Mouse (Mus musculus): ENCODE results near the gene Col2a1. TPM values are rescaled to one million over a fixed set of nuclear protein-coding genes. Genes with fewer than 3 reads are reported as not detected.
A peak's percentile ranks its signal among the peaks of the same experiment; 100 is the strongest.

Gene Col2a1
- polyA plus RNA-seq, 1 experiment from 2014 or later: 431 TPM

DNA sequence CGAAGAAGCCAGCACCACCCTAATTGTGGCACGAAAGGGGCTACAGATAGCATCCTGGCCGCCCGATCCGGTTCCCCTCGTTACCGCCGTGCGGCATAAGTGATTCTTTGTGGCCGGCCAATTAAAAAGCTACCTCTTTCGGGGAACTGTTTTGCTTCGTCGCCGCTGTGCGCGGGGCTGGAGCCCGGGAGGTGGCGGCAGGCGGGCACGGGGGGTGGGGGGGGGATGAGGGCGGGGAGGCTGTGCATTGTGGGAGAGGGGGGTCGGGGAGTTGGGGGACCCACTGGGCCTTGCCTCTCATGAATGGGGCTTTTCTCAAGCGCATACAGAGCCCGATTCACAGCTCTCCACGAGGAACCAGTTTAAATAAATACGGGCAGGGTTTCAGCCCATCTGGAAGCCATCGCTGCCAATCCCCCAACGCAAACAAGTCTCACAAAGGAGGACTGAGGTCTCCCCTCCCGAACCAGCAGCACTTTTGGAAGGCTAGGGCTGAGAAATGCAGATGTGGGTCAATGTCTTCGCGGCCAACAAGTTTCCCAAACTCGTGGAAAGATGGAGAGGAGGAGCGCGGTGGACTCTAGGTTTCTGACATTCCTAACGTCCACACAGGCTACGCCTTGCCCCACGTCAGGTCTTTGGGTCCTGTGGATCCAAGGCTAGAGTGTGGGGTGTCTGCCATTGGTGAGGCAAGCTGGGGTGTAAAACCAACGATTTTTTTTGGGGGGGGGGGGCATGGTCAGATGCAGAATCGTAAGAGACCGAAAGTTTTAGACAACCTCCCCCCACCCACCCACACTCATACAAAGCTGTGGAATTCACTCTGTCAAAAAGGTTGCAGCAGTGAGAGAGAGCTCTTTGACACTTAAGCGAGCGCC, 2.1 kb downstream of the Col2a1 start:
- H3K4me2 ChIP-seq: peak overlapping the region; percentile 84
- H3K4me3 ChIP-seq (replicated peaks): peak overlapping the region; percentile 72
- peaks cover 45% of the 10 kb centered on the region for H3K4me1 ChIP-seq (replicated peaks)
- peak overlapping the region; percentile 97 for H3K27ac ChIP-seq
- peak; percentile 60 for ATAC-seq (ENCODE audit: insufficient number of reproducible peaks, insufficient read depth, low FRiP score, low TSS enrichment, low read depth)
- H3K27me3 ChIP-seq: peaks cover 64% of the 10 kb centered on the region
- H3K9me3 ChIP-seq: no peaks in the 10 kb centered on the region
- peaks cover 31% of the 10 kb centered on the region for H3K36me3 ChIP-seq
- H3K9ac ChIP-seq (replicated peaks): peak overlapping the region; percentile 93
- WGBS: under 1% methylated on average over 40 of the region's 42 CpGs

- 1% methylated on average over 37 of the region's 37 CpGs for WGBS
- H3K9me3 ChIP-seq: no peaks in the 10 kb centered on the region
- peak overlapping the region; percentile 97 for H3K27ac ChIP-seq
- peak overlapping the region; percentile 72 for H3K4me3 ChIP-seq (replicated peaks)
- H3K27me3 ChIP-seq: peaks cover 56% of the 10 kb centered on the region
- H3K36me3 ChIP-seq: peaks cover 39% of the 10 kb centered on the region
- H3K4me2 ChIP-seq: peak overlapping the region; percentile 84
- H3K4me1 ChIP-seq (replicated peaks): peaks cover 41% of the 10 kb centered on the region
- H3K9ac ChIP-seq (replicated peaks): peak overlapping the region; percentile 93
- ATAC-seq (ENCODE audit: insufficient number of reproducible peaks, insufficient read depth, low FRiP score, low TSS enrichment, low read depth): no peak
Measured at GRCm38 (mm10) chr15:98001321-98002112, 3.0 kb downstream of the Col2a1 start.

DNA sequence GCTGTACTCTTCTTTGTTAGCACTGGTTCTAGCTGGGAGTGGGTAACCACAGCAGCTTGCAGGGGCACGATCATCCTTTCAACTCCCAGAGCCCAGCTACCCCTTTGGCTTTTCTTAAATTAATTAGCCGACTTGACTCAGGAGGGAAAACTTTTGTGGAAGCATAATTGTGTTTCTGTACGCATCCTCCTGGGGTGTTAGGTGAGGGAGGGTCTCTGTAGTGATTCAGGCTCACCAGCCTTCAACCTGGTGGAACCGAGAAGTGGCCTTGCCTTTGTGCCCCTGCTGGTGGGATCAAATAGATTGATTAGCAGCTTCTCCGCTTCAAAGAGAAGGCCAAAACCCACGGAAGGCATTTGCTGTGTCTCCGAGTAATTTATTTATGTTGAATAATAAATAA, 4.5 kb downstream of the Col2a1 start:
- H3K9me3 ChIP-seq: no peaks in the 10 kb centered on the region
- H3K27me3 ChIP-seq: peaks cover 45% of the 10 kb centered on the region
- peak overlapping the region; percentile 93; the same call in 1 of the 2 replicates for H3K9ac ChIP-seq (replicated peaks)
- 11% methylated on average over 7 of the region's 7 CpGs for WGBS
- no peak for ATAC-seq (ENCODE audit: insufficient number of reproducible peaks, insufficient read depth, low FRiP score, low TSS enrichment, low read depth)
- peaks cover 32% of the 10 kb centered on the region for H3K4me1 ChIP-seq (replicated peaks)
- H3K27ac ChIP-seq: peak overlapping the region; percentile 7; the same call in 1 of the 2 replicates
- peak overlapping the region; percentile 84 for H3K4me2 ChIP-seq
- H3K36me3 ChIP-seq: peaks cover 55% of the 10 kb centered on the region
- peak overlapping the region; percentile 72 for H3K4me3 ChIP-seq (replicated peaks)

- Histone ChIP-seq H3K27me3 (peaks cover 40% of the 10 kb centered on the region), H3K4me3 (replicated peaks) (peak overlapping the region; percentile 72), H3K4me2 (peak overlapping the region; percentile 84), H3K4me1 (replicated peaks) (peaks cover 27% of the 10 kb centered on the region), H3K36me3 (peaks cover 59% of the 10 kb centered on the region), H3K9me3 (no peaks in the 10 kb centered on the region), H3K9ac (replicated peaks) (peak overlapping the region; percentile 93; the same call in 1 of the 2 replicates), H3K27ac (peak overlapping the region; percentile 7; the same call in 1 of the 2 replicates)
- 20% methylated on average over 13 of the region's 13 CpGs for WGBS
- no peak for ATAC-seq (ENCODE audit: insufficient number of reproducible peaks, insufficient read depth, low FRiP score, low TSS enrichment, low read depth)
Measured at GRCm38 (mm10) chr15:97999546-97999945, 4.9 kb downstream of the Col2a1 start.

GRCm38 (mm10) chr15:97996716-97997256, 7.7 kb downstream of the Col2a1 start:
- no peak overlapping the region for H3K4me2 ChIP-seq
- peaks cover 39% of the 10 kb centered on the region for H3K27me3 ChIP-seq
- H3K4me3 ChIP-seq (replicated peaks): no peak overlapping the region
- peaks cover 73% of the 10 kb centered on the region for H3K36me3 ChIP-seq
- ATAC-seq (ENCODE audit: insufficient number of reproducible peaks, insufficient read depth, low FRiP score, low TSS enrichment, low read depth): no peak
- H3K9ac ChIP-seq (replicated peaks): no peak overlapping the region
- no peaks in the 10 kb centered on the region for H3K9me3 ChIP-seq
- WGBS: 71% methylated on average over 13 of the region's 13 CpGs
- H3K27ac ChIP-seq: no peak overlapping the region
- H3K4me1 ChIP-seq (replicated peaks): peaks cover 49% of the 10 kb centered on the region

- 3% methylated on average over 18 of the region's 18 CpGs for WGBS
- peak; percentile 95 for ATAC-seq (ENCODE audit: insufficient number of reproducible peaks, insufficient read depth, low FRiP score, low TSS enrichment, low read depth)
- H3K9ac ChIP-seq (replicated peaks): peak overlapping the region; percentile 35
- H3K4me2 ChIP-seq: peak overlapping the region; percentile 52
- peak overlapping the region; percentile 11; the same call in 1 of the 2 replicates for H3K4me3 ChIP-seq (replicated peaks)
- peaks cover 82% of the 10 kb centered on the region for H3K36me3 ChIP-seq
- H3K27me3 ChIP-seq: peaks cover under 1% of the 10 kb centered on the region; the same call in 1 of the 2 replicates
- H3K9me3 ChIP-seq: no peaks in the 10 kb centered on the region
- H3K4me1 ChIP-seq (replicated peaks): peaks cover 53% of the 10 kb centered on the region
- peak overlapping the region; percentile 94 for H3K27ac ChIP-seq
Measured at GRCm38 (mm10) chr15:97992712-97993286, 11.7 kb downstream of the Col2a1 start.

DNA sequence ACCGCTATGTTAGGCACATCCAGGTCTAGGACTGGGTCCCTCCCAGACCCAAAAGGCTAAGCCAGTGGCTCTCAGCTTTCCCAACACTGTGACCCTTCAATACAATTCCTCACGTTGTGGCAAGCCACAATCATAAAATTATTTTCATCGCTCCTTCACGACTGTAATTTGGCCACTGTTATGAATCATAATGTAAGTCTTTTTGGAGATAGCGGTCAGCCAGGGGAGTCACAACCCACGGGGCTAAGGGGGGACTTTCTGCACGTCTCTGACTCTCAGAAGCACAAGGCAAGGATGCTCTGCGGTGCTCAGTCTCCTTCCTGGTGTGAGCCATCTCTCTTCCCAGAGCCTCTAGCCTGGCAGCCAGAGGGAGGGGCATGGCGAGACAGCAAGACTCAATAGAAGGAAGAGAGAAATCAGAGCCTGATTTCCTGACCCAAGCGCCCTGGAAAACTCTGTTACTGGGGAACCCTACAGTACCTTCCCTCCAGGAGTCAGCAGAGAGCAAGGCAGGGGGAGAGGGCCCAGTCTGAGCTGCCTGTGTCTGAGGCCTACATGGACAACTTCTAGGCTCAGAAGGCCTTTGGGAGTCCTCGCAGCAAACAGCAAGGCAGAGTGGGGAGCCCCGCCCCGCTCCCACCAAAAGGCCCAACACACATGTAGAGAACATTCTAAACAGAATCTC, 12.3 kb downstream of the Col2a1 start:
- H3K4me3 ChIP-seq (replicated peaks): no peak overlapping the region
- 45% methylated on average over 13 of the region's 13 CpGs for WGBS
- H3K9me3 ChIP-seq: no peaks in the 10 kb centered on the region
- H3K9ac ChIP-seq (replicated peaks): peak overlapping the region; percentile 35
- no peaks in the 10 kb centered on the region for H3K27me3 ChIP-seq
- ATAC-seq (ENCODE audit: insufficient number of reproducible peaks, insufficient read depth, low FRiP score, low TSS enrichment, low read depth): peak; percentile 7; the same call in 1 of the 2 replicates
- peaks cover 53% of the 10 kb centered on the region for H3K4me1 ChIP-seq (replicated peaks)
- peaks cover 82% of the 10 kb centered on the region for H3K36me3 ChIP-seq
- peak overlapping the region; percentile 94 for H3K27ac ChIP-seq
- H3K4me2 ChIP-seq: peak overlapping the region; percentile 52; the same call in 1 of the 2 replicates

DNA sequence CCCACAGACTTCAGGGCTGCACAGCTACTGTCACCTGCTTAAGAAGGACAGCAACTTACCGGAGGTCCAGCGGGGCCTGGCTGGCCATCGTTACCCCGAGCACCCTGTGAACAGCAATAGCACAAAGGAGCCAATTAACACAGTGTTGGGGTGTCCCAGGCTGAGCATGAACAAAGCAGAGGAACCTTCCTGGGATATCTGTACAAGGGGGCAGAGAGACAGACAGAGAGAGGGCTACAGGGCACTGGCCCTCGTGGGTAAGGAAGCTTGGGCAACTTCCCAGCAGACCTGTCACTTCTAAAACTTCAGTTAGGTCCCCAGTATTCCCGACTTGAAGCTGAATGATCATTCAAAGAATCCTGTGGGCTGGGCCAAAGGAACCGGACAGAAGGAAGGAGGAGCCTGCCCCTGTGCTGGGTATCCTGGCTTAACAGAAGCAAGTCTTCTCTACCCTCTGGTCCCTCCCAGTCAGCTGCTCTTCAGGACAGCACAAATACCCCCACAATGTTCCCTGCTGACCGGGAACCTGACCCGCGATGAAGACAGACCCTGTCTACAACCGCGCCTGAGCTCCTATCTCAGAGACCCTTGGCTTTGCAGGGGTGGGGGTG, 13.1 kb downstream of the Col2a1 start:
- Histone ChIP-seq H3K36me3 (peaks cover 82% of the 10 kb centered on the region), H3K9ac (replicated peaks) (no peak overlapping the region; the same call in 1 of the 2 replicates), H3K4me3 (replicated peaks) (no peak overlapping the region), H3K27ac (peak overlapping the region; percentile 94), H3K4me1 (replicated peaks) (peaks cover 53% of the 10 kb centered on the region), H3K4me2 (peak overlapping the region; percentile 35; the same call in 1 of the 2 replicates), H3K9me3 (no peaks in the 10 kb centered on the region), H3K27me3 (no peaks in the 10 kb centered on the region)
- no peak for ATAC-seq (ENCODE audit: insufficient number of reproducible peaks, insufficient read depth, low FRiP score, low TSS enrichment, low read depth)
- WGBS: 23% methylated on average over 12 of the region's 12 CpGs

- Histone ChIP-seq H3K4me2 (peak overlapping the region; percentile 35), H3K4me3 (replicated peaks) (no peak overlapping the region), H3K27me3 (no peaks in the 10 kb centered on the region), H3K9me3 (no peaks in the 10 kb centered on the region), H3K27ac (peak overlapping the region; percentile 94), H3K36me3 (peaks cover 82% of the 10 kb centered on the region), H3K4me1 (replicated peaks) (peaks cover 53% of the 10 kb centered on the region), H3K9ac (replicated peaks) (no peak overlapping the region; the same call in 1 of the 2 replicates)
- no peak for ATAC-seq (ENCODE audit: insufficient number of reproducible peaks, insufficient read depth, low FRiP score, low TSS enrichment, low read depth)
- 18% methylated on average over 4 of the region's 4 CpGs for WGBS
Measured at GRCm38 (mm10) chr15:97990721-97991120, 13.8 kb downstream of the Col2a1 start.

DNA sequence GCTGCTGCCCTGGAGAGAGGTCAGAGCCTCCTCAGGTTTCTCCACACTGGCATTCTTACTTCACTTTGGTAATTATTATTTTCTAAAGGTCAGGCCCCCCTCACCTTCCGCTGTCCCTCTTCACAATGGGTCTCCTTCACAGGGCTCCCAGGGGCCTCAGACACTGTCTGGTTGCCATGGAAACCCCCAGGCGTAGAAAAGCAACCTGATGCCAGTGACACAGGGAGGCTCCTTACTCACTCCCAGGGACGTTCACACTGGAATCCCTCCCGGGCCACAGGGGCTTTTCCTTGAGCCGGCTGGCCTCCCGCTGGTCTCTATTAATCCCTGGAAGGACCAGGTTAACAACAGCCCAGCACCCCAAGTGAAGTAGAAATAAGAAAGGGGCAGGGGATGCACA, 14.4 kb downstream of the Col2a1 start:
- Histone ChIP-seq H3K36me3 (peaks cover 82% of the 10 kb centered on the region), H3K9me3 (no peaks in the 10 kb centered on the region), H3K4me1 (replicated peaks) (peaks cover 53% of the 10 kb centered on the region), H3K9ac (replicated peaks) (no peak overlapping the region), H3K27me3 (no peaks in the 10 kb centered on the region), H3K27ac (peak overlapping the region; percentile 94), H3K4me2 (peak overlapping the region; percentile 35), H3K4me3 (replicated peaks) (no peak overlapping the region)
- no peak for ATAC-seq (ENCODE audit: insufficient number of reproducible peaks, insufficient read depth, low FRiP score, low TSS enrichment, low read depth)
- WGBS: 0% methylated on average over 6 of the region's 6 CpGs
